Mouse (Mus musculus) adrenal gland, adult 18-20 months (tissue): Measurements from ENCODE around the gene Rac2. TPM values are rescaled to one million over a fixed set of nuclear protein-coding genes. Genes with fewer than 3 reads are reported as not detected.

ENCODE experiments used
- DNase-seq, 2 experiments: peaks; one replicate each; pipeline ENCODE4 v3.0.0; 2021 to 2022; ENCODE audit warnings: low spot score in 2 of 2
- total RNA-seq, 2 experiments: library from RNA; stranded (reverse); gene quantifications; 1 replicate in 1 of 2; 2 replicates in 1 of 2; pipeline ENCODE4 v1.2.3; 2021

Gene Rac2
- total RNA-seq, 2 experiments from 2014 or later = 4.2 to 8.9 TPM

GRCm38 (mm10) chr15:78528726-78529411 is 43.7 kb downstream of the Rac2 start:
- peak in 1 of 2 experiments; percentile 39 for DNase-seq

- no peak for DNase-seq
Observed at GRCm38 (mm10) chr15:78527973-78528372, 44.6 kb downstream of the Rac2 start.

GRCm38 (mm10) chr15:78524163-78524562 is 48.4 kb downstream of the Rac2 start:
- DNase-seq = no peak

GRCm38 (mm10) chr15:78521892-78522291 is 50.7 kb downstream of the Rac2 start:
- DNase-seq = no peak

GRCm38 (mm10) chr15:78521331-78521730 is 51.3 kb downstream of the Rac2 start:
- DNase-seq = no peak

GRCm38 (mm10) chr15:78520112-78520715 is 52.4 kb downstream of the Rac2 start:
- DNase-seq = no peak

GRCm38 (mm10) chr15:78518221-78518620 is 54.4 kb downstream of the Rac2 start:
- DNase-seq = no peak

- DNase-seq = no peak
Observed at GRCm38 (mm10) chr15:78515759-78516158, 56.8 kb downstream of the Rac2 start.

GRCm38 (mm10) chr15:78514393-78515146 is 58.0 kb downstream of the Rac2 start:
- peak; percentile 81 to 82 for DNase-seq

- DNase-seq = no peak
Observed at GRCm38 (mm10) chr15:78513019-78513418, 59.6 kb downstream of the Rac2 start.

GRCm38 (mm10) chr15:78511951-78512350 is 60.6 kb downstream of the Rac2 start:
- DNase-seq = no peak

- DNase-seq = no peak
Observed at GRCm38 (mm10) chr15:78510736-78511135, 61.8 kb downstream of the Rac2 start.

GRCm38 (mm10) chr15:78510121-78510576 is 62.4 kb downstream of the Rac2 start:
- no peak for DNase-seq

GRCm38 (mm10) chr15:78509297-78509899 is 63.2 kb downstream of the Rac2 start:
- DNase-seq = no peak

Other genes starting within 250 kb of the Rac2 start
- gene Csf2rb, start 247.0 kb downstream of the Rac2 start, total RNA-seq = 1 to 10 TPM; 5.6 to 8.4 TPM
- not detected for gene Tex33, start 176.9 kb downstream of the Rac2 start, total RNA-seq
- 100 to 1,000 TPM; 207 to 261 TPM for gene Tst, start 166.9 kb downstream of the Rac2 start, total RNA-seq
- gene Mpst, start 166.4 kb downstream of the Rac2 start, total RNA-seq = 10 to 100 TPM; 38.7 to 48.5 TPM
- gene Kctd17, start 144.2 kb downstream of the Rac2 start, total RNA-seq = 10 to 100 TPM; 80.4 to 83.4 TPM
- gene Tmprss6, start 104.1 kb downstream of the Rac2 start, total RNA-seq = 1 to 10 TPM in 1 of 2 experiments, under 1 TPM in 1; 0.54 to 2.4 TPM
- 1 to 10 TPM; 1.1 to 2.5 TPM for gene Il2rb, start 77.5 kb downstream of the Rac2 start, total RNA-seq
- 10 to 100 TPM; 14.1 to 15.0 TPM for gene C1qtnf6, start 41.4 kb downstream of the Rac2 start, total RNA-seq
- 1 to 10 TPM in 1 of 2 experiments, under 1 TPM in 1; 0.45 to 1.2 TPM for gene Sstr3, start 28.1 kb downstream of the Rac2 start, total RNA-seq
- 1 to 10 TPM; 8.0 to 9.9 TPM for gene Cyth4, start 24.3 kb upstream of the Rac2 start, total RNA-seq
- gene Elfn2, start 146.0 kb upstream of the Rac2 start, total RNA-seq = 1 to 10 TPM; 1.8 to 3.4 TPM
- 10 to 100 TPM; 11.8 to 21.4 TPM for gene Mfng, start 200.7 kb upstream of the Rac2 start, total RNA-seq
- 1 to 10 TPM; 5.6 to 8.1 TPM for gene Card10, start 230.3 kb upstream of the Rac2 start, total RNA-seq